Mouse (Mus musculus) gastrocnemius, adult 8-10 months (tissue): ENCODE results near the gene Olfr600. TPM values are rescaled to one million over a fixed set of nuclear protein-coding genes. Genes with fewer than 3 reads are reported as not detected.
"Not testable (repeated sequence)": the region's sequence is repeated elsewhere in the genome, so short reads cannot be mapped to it uniquely, and the experiment has no call there.

Experiments used
- DNase-seq, 2 experiments: peaks; one replicate each; pipeline ENCODE4 v3.0.0; 2022; ENCODE audit warnings: low spot score in 2 of 2
- total RNA-seq, 4 experiments: library from RNA; stranded (reverse); gene quantifications; 2 replicates each; pipeline ENCODE4 v1.2.4; 2022

Olfr600 gene
- not detected for total RNA-seq

- DNase-seq, result no peak
Observed at GRCm38 (mm10) chr7:103349569-103349968, at the start of gene Olfr600. Olfr600 (minus strand) TSS chr7:103349669.

- no peak for DNase-seq
Observed at GRCm38 (mm10) chr7:103398981-103399380, 49.5 kb upstream of the Olfr600 start.

DNA sequence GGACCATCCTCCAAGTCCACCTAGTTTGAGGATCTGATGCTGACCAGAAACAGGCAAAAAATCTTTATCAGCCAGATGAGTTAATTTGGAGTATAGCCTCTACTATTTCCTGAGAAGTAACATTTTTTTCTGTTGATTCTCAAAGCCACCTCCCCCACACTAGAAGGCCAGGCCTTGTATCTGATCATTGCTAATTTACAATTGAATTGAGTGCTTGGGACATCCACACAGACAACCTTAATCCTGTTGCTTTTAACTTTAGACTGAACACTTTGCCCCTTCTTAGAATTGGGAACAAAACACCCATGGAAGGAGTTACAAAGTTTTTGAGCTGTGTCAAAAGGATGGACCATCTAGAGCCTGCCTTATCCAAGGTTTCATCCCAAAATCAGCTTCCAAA, 48.3 kb upstream of the Olfr600 start:
- no peak for DNase-seq

GRCm38 (mm10) chr7:103386077-103386476, 36.6 kb upstream of the Olfr600 start, which contains the start of gene Olfr603:
Olfr603 (minus strand) TSS chr7:103386177.
- no peak for DNase-seq

DNA sequence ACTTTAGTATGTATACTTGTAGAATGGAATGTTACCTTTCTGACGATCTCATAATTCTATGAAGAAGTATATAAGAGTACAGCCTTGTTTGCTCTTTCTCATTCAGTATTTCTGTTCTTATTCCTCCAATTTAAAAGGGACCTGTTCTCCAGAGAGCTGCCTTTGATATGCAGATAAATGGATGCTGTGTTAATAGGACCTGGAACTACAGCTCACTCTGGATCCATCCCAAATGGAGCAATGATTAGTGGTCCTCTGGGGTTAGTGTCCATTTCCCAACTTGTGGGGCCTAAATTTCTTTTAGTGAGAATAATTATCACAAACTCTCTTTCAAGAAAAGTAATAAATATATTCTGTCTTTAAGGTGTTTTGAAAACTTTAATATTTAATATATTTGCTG, 13.1 kb upstream of the Olfr600 start, which contains the start of gene Olfr601:
TSS of gene Olfr601 (minus strand) at position 101 of the 400 bp plus-strand sequence.
- no peak for DNase-seq

DNA sequence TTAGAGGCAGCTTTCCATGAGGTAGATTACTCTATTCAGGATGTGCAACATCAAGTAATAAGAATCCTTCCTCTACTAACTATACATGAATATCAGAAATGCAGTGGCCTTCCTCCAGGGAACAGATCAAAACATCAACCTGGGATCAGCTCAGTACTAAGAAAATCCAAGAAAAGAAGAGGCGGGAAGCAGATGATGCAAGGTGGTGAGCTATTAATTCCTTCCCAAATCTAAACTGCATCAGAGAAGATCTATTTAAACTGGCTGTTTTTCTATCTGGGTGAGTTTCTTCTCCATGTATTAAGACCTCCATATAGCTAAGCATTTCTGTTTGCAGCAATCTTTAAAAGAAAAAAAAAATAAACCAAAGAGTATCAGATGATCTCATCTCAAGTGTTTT, 13.9 kb downstream of the Olfr600 start, which contains the start of gene Olfr599:
TSS of gene Olfr599 (plus strand) at position 301 of the 400 bp plus-strand sequence.
- DNase-seq, result no peak

DNA sequence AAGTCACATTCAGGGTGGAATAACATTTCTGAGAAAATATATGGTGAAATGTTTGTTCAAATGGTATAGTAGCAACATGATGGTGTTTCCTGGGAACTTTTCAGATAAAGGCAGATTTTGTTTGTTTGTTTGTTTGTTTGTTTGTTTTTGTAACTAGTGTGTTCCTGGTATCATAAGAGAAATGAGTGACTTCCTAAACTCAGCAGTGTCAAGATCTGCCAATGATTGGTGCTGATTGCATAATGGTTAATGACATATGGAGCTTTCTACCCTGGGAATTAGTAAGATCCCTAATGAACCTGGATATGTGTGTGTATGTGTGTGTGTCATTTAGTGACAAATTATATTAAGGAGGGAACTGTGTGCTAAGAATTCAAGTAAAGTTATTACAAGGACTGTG, 26.2 kb downstream of the Olfr600 start, which contains the start of gene Olfr598:
TSS of gene Olfr598 (plus strand) at position 301 of the 400 bp plus-strand sequence.
- DNase-seq, result no peak

DNA sequence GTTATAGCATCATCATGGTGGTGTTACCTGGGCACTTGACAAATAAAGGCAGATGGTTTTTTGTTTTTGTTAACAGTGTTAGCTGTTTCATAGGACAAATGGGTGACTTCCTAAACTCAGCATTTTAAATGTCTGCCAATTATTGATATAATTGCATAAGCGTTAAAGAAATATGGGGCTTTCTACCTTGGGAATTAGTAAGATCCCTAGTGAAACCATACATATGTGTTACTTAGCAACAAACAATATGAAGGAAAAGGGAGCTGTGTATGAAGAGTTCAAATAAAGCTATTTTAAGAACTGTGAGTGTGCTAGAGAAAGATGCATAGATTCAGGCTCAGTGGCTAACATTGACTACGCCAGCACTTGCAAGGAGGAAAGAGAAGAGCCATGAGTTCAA, 33.5 kb downstream of the Olfr600 start, which contains the start of gene Olfr597:
TSS of gene Olfr597 (plus strand) at position 301 of the 400 bp plus-strand sequence.
- not testable (repeated sequence) for DNase-seq

DNA sequence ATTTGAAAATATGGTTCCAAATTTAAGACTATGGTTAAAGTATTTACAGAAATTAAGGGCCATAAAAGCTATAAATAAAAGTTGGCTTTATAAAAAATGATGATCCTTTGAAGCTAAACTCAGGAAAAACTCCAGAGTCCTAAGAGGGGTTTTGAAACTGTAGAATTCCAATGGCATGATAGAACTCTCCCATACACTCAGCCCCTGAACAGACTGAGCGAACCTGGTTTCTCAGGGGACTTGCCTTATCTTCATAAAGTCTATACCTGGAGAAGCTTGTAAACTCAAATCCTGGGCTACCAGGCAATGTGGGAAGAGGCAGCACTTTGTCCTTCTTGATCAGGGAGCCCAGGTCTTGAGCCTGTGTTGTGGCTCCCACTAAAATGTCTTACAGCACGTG, 44.1 kb downstream of the Olfr600 start, which contains the start of gene Olfr596:
TSS of gene Olfr596 (plus strand) at position 301 of the 400 bp plus-strand sequence.
- DNase-seq, result not testable (repeated sequence)

Other genes with a start within 250 kb of the Olfr600 start
- not detected for gene Olfr586, start 224.0 kb downstream of the Olfr600 start, total RNA-seq
- gene Olfr588-ps1, start 208.8 kb downstream of the Olfr600 start, total RNA-seq, result not detected
- gene Olfr589, start 193.3 kb downstream of the Olfr600 start, total RNA-seq, result not detected
- gene Olfr591, start 171.3 kb downstream of the Olfr600 start, total RNA-seq, result not detected
- gene Olfr592, start 164.9 kb downstream of the Olfr600 start, total RNA-seq, result not detected
- gene Olfr593, start 137.8 kb downstream of the Olfr600 start, total RNA-seq, result not detected
- gene Olfr594, start 132.7 kb downstream of the Olfr600 start, total RNA-seq, result not detected
- not detected for gene Usp17ld, start 97.2 kb downstream of the Olfr600 start, total RNA-seq
- not detected for gene Olfr596, start 44.0 kb downstream of the Olfr600 start, total RNA-seq
- not detected for gene Olfr597, start 33.4 kb downstream of the Olfr600 start, total RNA-seq
- not detected for gene Olfr598, start 26.1 kb downstream of the Olfr600 start, total RNA-seq
- gene Olfr599, start 13.8 kb downstream of the Olfr600 start, total RNA-seq, result not detected
- not detected for gene Olfr601, start 13.0 kb upstream of the Olfr600 start, total RNA-seq
- gene Olfr603, start 36.5 kb upstream of the Olfr600 start, total RNA-seq, result not detected
- gene Usp17lc, start 65.4 kb upstream of the Olfr600 start, total RNA-seq, result not detected
- gene Olfr605, start 95.8 kb upstream of the Olfr600 start, total RNA-seq, result not detected
- gene Olfr606, start 99.4 kb upstream of the Olfr600 start, total RNA-seq, result not detected
- not detected for gene Olfr607, start 114.5 kb upstream of the Olfr600 start, total RNA-seq
- not detected for gene Olfr608, start 120.2 kb upstream of the Olfr600 start, total RNA-seq
- not detected for gene Olfr609, start 148.4 kb upstream of the Olfr600 start, total RNA-seq
- gene Olfr610, start 162.5 kb upstream of the Olfr600 start, total RNA-seq, result not detected
- gene Olfr611, start 171.2 kb upstream of the Olfr600 start, total RNA-seq, result not detected
- not detected for gene Olfr612, start 193.0 kb upstream of the Olfr600 start, total RNA-seq
- not detected for gene Olfr613, start 198.4 kb upstream of the Olfr600 start, total RNA-seq
- gene Olfr615, start 206.4 kb upstream of the Olfr600 start, total RNA-seq, result not detected
- not detected for gene Olfr616, start 219.5 kb upstream of the Olfr600 start, total RNA-seq
- not detected for gene Olfr617, start 223.4 kb upstream of the Olfr600 start, total RNA-seq
- not detected for gene Olfr618, start 240.4 kb upstream of the Olfr600 start, total RNA-seq